Mouse (Mus musculus) thymus, postnatal 14 days (tissue): ENCODE data around the gene 2700097O09Rik.
"Not testable (repeated sequence)": the region's sequence is repeated elsewhere in the genome, so short reads cannot be mapped to it uniquely, and the experiment has no call there.

ENCODE experiments used
- DNase-seq: peaks from one replicate; pipeline ENCODE4 v3.0.0; 2021

The 2700097O09Rik gene

DNA sequence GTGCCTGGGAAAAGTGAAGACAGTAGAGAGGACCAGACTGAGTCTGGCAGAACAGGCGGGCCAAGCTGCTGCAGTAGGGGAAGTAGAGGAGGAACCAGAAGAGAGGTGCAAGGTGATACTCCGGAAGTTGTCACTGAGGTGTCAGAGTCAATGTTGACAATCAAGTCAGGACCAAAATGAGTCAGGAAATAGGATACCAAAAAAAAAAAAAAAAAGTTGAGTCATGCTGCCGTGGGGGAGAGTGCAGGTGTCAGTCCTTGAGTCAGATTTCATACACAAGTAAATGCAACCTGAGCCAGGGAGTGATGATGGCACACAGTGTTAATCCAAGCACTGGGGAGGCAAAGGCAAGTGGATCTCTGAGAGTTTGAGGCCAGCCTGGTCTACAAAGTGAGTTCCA, 52.8 kb downstream of the 2700097O09Rik start:
- peak; percentile 25 for DNase-seq

GRCm38 (mm10) chr12:55023284-55023683, 56.6 kb downstream of the 2700097O09Rik start:
- no peak for DNase-seq

DNA sequence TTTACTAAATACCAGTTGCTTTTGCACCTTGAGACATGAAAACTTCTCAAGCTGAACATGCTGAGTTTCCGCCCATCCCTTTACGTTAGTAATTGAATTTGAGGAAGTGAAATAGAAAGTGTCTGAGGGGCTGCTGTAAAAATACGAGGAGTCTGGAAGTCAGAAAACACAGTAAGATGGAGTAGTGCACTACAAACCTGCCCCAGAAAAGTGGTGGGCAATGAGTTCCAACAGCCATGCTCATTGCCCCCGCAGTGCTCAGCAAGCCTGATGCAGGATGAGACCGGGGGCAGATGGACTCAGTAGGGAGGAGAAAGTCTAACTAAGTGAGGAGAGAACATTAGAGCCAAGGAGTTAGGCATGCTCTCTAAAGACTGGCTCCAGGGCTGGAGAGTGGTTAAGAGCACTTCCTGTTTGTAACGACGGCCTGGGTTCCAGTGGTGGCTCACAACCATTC, 60.5 kb downstream of the 2700097O09Rik start:
- DNase-seq, result no peak

DNA sequence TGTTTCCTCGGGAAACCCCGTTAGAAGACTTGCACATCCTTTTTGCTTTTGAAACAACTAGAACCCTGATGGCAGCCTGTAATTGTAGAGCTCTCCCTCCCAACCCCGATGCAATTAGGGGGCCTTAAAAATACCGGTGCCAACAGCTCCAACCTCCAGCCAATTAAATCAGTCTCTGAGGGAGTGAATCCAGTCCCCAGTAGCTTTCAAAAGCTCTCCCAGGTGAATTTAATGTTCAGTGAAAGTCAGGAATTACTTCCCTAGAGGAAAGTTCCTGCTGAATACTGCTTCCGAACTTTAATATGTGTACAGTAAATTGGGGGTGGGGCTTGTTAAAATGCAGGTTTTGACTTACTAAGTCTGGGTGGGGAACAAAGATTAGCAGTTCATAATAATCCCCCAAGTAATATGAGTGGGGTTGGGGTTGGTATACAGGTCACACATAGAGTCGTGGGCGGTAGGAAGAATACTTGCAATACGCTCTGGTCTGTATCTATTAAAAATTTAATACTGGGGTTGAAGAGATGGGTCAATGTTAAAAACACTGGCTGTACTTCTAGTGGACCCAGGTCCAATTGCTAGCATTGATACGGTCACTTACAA, 62.7 kb downstream of the 2700097O09Rik start:
- DNase-seq, result no peak

DNA sequence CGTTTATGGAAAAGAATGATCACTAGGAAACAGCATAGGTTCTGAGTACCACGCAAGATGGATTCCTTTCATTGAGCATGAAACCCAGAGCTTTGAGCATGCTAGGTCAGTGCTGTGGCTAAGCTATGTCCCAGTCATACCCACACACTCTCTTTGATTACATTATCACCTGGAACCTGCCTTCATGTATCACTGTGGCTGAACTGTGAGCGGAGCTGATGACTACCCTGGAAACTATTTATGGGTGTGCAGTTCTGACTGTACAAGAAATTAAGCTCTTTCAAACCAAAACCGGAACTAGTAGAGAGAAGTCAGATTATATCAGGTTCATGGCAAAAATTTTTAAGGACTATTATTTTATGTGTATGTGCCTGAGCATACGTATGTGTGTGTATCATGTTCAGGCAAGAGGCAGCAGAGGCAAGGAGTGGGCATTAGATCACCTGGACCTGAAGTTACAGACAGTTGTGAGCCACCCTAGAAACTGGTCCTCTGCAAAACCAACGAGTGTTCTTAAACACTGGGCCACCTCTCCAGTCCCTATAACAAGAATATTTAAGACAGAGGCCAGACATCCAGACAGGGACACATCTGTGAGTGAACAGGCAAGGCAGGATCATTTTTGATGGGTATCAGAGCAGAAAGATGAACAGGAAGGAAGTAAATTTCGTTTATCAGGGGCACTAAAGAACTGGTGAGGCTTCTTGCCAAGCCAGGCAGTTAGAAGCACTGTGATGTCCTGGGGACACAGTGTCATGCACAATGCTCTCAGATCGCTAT, 63.4 kb downstream of the 2700097O09Rik start:
- no peak for DNase-seq

GRCm38 (mm10) chr12:55015428-55015827, 64.5 kb downstream of the 2700097O09Rik start:
- peak; percentile 78 for DNase-seq

DNA sequence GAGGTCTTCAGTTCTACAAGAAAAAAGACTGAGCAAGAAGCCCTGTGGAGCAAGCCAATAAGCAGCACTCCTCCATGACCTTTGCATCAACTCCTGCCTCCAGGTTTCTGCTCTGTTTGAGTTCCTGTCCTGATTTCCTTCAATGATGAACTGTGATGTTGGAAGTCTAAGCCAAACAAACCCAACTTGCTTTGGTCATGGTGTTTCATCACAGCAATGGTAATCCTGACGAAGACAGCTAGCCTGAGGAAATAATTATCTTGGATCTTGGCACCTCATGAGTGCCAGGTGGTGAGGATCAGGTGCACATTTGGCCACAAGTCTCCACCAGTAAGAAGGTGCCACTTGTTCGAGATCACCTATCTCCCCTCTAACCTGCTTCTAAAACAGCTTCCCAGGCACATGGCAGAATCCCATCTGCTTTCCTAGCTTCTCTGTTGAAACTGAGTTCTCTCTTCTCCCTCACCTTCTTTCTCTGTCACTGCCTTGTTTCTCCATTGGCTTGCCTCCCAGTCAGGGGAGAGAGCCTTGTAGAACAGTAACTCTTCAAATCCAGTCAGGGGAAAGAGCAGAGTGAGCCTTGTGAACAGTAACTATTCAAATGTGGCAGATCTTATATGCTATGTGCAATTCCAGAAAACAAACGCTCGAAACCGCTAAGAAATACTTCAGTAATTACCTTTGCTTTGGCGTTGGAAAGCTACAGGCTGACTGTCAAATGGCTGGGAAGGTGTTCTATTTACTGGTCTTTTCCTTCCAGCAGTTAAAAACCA, 66.1 kb downstream of the 2700097O09Rik start, which contains the start of gene Baz1a:
TSS of gene Baz1a (minus strand) at position 723 of the 773 bp plus-strand sequence.
- DNase-seq, result no peak

DNA sequence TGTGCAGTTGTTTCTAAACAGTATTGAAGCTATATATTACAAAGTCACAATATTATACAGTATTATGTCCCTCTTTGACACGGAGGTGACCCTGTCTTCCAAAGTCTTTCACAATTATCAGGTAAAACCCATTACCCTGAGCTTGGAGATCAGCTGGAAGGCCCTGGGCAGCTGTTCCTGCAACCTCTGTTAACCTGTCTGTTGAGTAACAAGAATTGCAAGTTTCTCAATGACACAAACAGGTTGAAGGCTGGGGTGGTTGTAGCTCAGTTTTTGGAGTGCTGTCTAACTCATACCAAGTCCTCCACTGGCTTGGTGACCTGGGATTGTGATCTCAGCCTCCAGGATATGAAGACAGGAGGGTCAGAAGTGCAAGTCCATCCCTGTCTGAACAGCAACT, 66.9 kb downstream of the 2700097O09Rik start:
- no peak for DNase-seq

- no peak for DNase-seq
These were observed 72.4 kb downstream of the 2700097O09Rik start for GRCm38 (mm10) chr12:55007361-55008008.

DNA sequence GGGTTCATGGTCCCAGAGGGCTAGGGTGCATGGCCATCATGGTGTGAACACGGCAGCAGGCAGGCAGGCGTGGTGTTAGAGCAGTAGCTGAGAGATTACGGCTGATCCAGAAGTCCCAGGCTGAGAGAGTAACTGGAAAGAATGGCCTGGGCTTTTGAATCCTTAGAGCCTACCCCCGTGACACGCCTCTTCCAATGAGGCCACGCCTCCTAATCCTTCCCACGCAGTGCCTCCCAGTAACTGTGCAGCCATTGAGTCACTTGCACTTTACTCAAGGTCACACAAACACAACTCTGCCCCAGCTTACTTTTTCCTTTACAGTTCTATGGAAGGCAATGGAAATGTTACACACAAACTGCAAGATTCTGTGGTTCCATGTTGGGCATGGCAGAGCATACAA, 73.8 kb downstream of the 2700097O09Rik start:
- DNase-seq, result no peak

GRCm38 (mm10) chr12:55004396-55004795, 75.5 kb downstream of the 2700097O09Rik start:
- no peak for DNase-seq

DNA sequence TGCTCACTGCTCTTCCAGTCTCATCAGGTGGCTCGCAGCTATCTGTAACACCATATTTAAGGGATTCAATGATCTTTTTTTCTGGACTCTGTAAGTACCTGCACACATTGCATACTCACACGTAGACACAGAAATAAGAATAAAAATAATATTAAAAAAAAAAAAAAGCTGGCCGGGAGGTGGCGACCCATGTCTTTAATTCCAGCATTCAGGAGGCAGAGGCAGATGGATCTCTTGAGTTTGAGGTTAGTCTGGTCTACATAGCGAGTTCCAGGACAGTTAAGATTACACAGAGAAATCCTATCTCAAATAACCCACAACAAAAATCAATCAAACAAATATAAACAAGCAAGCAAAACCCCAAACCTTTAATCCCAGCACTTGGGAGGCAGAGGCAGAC, 76.1 kb downstream of the 2700097O09Rik start:
- DNase-seq, result no peak

GRCm38 (mm10) chr12:55002532-55002931, 77.4 kb downstream of the 2700097O09Rik start:
- not testable (repeated sequence) for DNase-seq

- peak; percentile 77 for DNase-seq
These were observed 80.8 kb downstream of the 2700097O09Rik start for GRCm38 (mm10) chr12:54999016-54999690.

- no peak for DNase-seq
These were observed 81.5 kb downstream of the 2700097O09Rik start for GRCm38 (mm10) chr12:54998411-54998810.

GRCm38 (mm10) chr12:54996979-54997474, 82.9 kb downstream of the 2700097O09Rik start:
- DNase-seq, result no peak

DNA sequence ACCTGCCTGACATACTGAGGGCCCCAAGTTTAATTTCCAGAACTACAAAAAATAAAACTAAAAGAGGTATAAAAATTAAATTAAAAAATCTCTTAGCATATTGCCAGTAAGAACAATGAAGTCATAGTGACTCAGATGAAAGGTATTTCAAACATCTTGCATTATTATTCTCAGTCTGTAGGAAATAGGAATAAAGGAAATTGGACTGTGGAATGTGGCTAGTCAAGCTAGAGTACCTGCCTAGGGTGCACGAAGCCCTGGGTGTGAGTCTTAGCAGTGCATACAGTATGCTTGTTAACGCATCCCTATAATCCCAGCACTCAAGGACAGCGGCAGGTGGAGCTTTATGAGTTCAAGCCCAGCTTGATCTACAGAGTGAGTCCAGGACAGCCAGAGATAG, 83.9 kb downstream of the 2700097O09Rik start:
- no peak for DNase-seq
